Mouse (Mus musculus): Measurements from ENCODE around the gene Gm20696. TPM values are rescaled to one million over a fixed set of nuclear protein-coding genes. Genes with fewer than 3 reads are reported as not detected.
A peak's percentile ranks its signal among the peaks of the same experiment; 100 is the strongest.

Gene Gm20696
- total RNA-seq, 2 experiments from 2014 or later: 6.3 to 11.9 TPM

DNA sequence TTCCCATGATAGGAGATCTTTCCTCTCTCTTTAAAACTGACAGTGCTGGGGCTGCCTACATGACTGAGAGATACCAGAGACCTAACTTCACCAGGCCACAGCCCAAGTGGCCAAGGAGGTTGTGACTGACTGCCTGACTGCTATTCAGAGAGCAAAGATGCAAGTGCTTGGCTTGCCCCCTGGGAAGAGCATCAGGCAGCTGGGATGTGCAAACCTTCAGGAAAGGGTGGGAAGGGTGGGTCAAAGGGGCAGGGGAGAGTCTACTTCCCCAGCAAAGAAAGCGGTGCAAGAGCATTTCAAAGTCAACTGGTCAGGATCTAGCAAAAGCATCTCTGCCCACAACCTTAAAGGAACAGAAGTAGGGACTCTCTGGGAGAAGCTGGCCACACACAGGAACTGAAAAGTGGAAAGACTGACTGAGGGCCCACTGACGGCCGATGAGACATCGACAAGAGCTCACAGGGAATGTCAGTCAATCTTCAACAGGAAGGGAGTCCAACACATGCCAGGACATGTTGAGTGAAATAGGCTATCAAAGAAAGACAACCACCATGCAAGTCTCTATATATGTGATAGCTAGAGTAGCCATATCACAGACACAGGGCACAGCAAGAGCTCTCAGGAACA is 282.6 kb downstream of the Gm20696 start:
- DNase-seq (ENCODE audit: low spot score in 2 of 2): no peak
- intact Hi-C loops (cut with DNase I): no loop called here

DNA sequence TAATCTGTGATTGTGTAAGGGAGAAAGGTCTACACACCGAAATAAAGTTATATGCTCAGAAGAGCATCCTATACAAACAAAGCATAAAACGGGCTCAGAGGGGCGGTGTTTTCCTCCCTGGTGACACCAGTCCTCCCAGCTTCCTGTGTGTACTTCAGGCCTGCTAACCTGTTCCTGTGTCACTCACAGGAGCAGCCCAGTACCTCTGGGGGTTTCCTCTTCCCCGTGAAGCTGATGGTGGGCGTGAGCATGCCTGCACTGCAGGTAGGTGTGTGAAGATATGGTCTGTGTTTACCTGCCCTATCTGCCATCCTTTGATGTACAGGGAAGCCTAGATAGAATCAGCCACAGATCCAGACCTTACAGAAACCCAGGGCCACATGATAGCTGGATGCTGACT is 286.5 kb downstream of the Gm20696 start:
- no peak for DNase-seq (ENCODE audit: low spot score in 2 of 2)
- intact Hi-C loops (cut with DNase I): no loop called here

DNA sequence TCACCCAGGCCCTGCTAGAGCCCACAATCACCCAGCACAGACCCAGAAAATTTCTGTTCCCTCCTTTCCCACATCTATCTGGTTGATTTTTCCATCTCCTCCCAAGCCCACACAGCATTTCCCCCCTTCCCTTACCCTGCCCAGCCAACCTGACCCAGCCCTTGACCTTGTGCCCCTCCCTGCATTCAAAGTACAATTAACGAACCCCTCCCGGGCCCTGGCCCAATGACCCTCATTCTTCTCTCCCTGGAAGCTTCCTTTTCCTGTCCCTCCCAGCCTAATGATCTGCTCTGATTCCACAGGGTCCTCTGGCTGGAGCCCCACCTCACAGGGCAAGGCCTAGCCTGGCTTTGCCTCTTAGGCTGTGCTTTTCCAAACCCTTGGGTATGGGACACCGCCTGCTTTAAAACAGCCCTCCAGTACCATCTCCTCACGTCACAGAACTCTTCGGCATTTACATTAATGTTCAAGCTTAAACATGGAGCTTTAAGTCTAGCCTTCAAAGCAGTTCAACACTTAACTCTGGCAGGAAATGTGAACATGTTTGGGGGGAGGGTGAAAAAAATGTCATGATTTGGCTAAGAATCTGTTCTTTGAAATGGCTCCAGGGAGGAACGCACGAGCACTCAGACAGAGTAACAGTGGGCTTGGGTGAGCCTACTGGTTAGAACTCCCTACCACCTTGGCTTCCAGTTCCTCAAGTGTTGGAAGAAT is 287.4 kb downstream of the Gm20696 start:
- intact Hi-C loops (cut with DNase I): loop anchor here (5.0 kb wide), 1 partner anchor 42 kb away; no protein-coding TSS in a partner anchor
- no peak for DNase-seq (ENCODE audit: low spot score in 2 of 2)

DNA sequence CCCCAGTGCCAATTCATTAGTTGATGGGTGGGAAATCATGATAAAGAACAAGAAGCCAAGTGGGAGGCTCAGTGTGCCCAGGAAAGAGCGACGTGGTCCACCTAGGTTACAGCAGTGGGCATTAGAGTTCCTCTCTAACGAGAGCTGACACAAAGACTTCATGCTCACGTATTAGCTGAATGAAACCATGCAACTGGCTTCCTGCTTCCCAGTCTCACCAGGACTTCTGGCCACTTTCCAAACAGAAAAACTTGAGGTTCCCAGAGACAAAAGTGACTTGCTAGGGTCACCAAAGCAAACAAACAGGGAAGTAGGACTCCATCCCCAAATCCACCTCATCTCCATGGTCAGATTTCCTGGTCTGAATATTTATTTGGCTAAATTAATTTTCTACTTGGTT is 288.9 kb downstream of the Gm20696 start:
- intact Hi-C loops (cut with DNase I): loop anchor here (5.0 kb wide), 1 partner anchor 40 kb away; no protein-coding TSS in a partner anchor
- DNase-seq (ENCODE audit: low spot score in 2 of 2): no peak

DNA sequence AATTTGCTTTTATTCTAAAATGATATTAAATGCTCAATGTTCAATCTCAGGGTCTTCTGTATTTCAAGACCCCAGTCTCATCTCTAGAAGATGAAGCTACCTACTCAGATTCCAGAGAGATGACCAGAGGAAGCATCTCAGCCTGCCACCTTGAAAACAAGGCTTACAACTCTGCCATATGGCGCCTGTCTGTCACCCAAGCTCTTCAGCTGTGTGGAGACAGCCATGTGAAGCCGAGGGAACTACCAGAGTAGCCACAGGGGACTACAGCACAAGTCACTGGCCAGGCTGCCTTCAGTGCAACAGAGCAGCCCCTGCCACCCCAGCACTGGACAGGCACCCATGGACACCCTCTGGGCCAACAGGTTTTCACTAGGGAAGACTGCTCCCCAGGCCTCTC is 289.5 kb downstream of the Gm20696 start:
- intact Hi-C loops (cut with DNase I): loop anchor here (5.0 kb wide), 1 partner anchor 40 kb away; no protein-coding TSS in a partner anchor
- no peak for DNase-seq (ENCODE audit: low spot score in 2 of 2)

DNA sequence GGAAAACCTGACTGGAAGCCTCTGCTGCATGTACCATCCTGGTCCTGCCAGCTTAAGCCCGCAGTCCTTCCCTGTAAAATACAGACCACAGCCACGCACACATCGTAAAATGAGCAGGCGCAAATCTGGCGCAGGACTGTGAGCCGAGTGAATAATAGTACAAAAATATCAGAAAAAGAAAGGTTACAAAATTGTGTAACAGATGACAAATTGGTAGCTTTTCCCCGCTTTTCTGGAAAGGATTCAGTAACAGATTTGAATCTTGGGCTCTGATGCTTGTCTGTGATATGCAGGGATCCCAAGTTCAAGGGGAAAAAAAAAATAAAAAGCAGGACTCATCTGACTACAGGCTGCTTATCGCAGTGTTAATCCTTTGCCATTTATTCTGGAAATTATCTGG is 289.9 kb downstream of the Gm20696 start:
- intact Hi-C loops (cut with DNase I): loop anchor here (5.0 kb wide), 1 partner anchor 39 kb away; no protein-coding TSS in a partner anchor

DNA sequence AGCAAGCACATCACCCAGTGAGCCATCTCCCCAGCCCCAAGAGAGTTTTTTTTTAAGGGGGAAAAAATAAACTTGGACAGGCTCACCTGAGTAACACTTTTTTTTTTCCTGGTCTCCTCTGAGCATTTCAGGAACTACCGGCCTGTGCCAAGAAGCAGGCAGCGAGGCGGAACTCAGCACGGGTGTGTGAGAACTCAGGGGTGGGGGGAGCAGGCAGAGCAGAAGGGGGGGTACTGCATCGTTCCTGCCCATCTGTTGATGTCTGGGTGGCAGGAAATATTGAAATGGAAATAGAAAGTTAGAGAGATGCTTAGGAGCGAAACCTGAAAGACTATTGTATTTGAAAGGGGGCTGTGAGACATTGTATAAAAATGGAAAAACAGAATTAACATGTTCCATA is 290.7 kb downstream of the Gm20696 start:
- DNase-seq (ENCODE audit: low spot score in 2 of 2): peak; percentile 31 to 48
- intact Hi-C loops (cut with DNase I): loop anchor here (5.0 kb wide), 1 partner anchor 39 kb away; no protein-coding TSS in a partner anchor

More for the DNA sequence above, 289.9 kb downstream of the Gm20696 start:
- no peak for DNase-seq (ENCODE audit: low spot score in 2 of 2)

DNA sequence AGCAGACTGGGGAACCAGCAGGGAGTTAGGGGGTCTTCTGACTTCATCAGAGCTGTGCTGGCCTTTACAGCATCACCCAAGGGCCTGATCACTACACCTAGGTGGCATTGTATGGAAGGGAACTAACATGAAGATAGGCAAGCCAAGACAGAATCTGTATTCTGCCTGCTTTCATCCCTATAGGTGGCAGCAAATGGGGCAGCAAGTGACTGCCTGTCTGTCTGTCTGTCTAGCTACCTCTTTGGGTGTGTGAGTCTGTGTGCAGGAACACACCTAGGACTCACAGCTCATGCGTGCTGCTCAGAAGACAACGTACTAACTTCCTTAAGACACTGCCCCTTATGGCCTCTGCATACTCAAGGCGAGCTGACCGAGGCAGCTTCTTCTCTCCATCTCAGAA is 291.2 kb downstream of the Gm20696 start:
- no peak for DNase-seq (ENCODE audit: low spot score in 2 of 2)
- intact Hi-C loops (cut with DNase I): loop anchor here (5.0 kb wide), 1 partner anchor 38 kb away; no protein-coding TSS in a partner anchor

DNA sequence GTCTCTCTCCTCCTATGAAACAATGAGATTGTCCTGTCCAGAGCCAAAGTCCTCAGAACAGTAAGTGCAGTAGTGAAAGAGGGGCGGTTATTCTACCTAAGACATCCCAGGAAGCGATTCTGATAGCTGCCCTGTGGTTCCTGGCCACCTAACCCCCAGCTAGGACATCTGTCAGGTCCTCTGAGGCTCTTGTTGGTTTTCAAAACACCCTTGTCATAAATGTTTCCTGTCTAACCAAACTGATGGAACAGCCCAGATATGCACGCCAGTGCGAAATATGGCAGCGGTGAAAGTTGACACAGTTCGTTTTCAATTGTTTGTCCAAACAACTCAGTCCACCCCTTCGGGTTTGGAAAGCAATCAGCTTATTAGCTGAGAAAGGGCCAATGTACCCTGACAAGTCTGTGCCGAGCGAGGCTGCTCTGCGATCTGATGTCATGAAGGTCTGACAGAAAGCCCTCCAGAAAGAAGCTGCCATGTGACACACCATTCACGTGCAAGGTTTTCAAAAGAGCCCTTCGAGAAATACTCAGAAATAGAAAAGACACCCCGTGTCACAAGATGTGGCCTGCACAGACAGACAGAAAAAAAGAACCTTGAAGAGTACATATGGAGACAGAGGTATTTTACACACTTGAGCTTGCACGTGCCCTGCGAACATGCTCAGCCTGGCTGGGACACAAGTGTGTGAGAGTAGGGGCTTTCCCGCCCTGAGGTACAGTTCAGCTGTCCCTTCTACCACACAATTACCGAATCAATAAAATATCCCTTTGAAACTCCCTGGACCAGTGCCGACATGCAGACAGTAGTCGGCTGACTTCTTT is 291.9 kb downstream of the Gm20696 start:
- intact Hi-C loops (cut with DNase I): loop anchor here (5.0 kb wide), 1 partner anchor 37 kb away; no protein-coding TSS in a partner anchor
- DNase-seq (ENCODE audit: low spot score in 2 of 2): no peak

DNA sequence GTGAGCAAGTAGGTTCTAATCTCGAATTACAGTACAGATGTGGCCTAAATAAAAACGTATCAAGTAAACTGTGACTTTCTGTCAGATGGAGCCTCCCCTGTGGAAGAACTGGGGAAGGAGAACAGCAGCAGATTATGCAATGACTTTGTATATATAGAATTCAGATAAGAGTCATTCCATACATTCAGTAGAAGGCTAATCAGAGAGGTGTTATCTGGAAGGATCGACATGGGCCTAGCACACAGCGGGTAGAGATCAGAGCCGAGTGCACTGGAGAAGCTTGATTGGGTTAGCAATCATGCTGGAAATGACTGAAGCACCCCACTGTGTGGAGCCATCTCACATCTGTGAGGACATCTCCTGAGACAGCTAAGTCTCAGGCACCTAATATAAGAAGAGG is 294.2 kb downstream of the Gm20696 start:
- DNase-seq (ENCODE audit: low spot score in 2 of 2): no peak
- intact Hi-C loops (cut with DNase I): no loop called here

DNA sequence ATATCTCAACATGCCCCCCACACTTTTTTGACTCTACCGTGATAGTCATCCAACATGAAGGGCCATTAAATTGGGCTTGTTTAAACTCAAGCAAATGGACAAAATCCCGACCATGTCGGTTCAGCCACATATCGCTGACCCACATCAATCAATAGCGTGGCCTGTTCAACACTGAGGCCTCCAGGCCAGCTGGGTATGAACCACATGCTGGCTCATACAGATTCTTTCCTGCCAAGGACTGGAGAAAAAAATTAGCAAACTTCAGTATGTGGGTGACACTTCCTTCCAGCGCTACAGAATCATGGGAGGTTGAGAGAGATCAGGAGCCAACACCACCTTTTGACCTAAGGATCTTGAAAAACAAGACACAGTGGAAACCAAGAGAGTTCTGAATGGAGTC is 294.6 kb downstream of the Gm20696 start:
- intact Hi-C loops (cut with DNase I): no loop called here
- no peak for DNase-seq (ENCODE audit: low spot score in 2 of 2)

DNA sequence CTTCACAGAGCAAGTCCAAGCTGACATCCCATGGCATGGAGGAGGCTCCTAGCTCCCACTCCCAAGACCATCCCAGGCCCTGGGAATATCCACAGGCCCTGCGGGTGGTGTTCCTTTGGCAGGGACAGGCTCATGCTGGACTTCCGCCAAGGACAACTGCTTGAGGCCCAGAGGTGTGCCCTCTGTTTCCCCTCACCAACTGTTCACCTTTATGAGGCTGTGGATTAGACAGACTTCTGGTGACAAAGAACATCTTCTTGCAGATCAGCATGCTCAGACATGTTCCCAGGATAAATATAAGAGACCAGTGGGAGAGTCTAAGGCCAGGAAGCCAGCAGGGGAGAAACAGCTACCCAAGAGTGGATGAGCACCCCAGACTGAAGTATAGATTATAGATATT is 296.7 kb downstream of the Gm20696 start:
- intact Hi-C loops (cut with DNase I): no loop called here
- DNase-seq (ENCODE audit: low spot score in 2 of 2): no peak

DNA sequence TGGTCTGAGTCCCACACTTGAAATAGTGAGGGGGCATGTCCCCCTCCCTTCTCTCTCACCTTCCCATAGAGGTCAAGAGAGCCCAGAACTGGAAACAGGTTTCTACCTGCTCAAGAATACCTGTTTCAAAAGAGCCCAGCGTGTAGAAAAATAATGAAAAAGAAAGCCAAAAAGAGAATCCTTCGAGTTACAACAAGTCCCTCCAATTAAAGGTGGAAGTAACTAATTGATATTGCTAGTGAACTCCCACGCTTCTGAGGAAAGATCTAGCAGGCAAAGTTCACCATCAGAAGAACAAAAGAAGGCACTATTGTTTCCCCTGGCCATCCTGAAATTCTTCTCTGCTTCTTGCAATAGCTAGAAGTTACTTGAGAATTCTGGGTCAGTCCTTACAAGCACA is 297.4 kb downstream of the Gm20696 start:
- intact Hi-C loops (cut with DNase I): no loop called here
- no peak for DNase-seq (ENCODE audit: low spot score in 2 of 2)

DNA sequence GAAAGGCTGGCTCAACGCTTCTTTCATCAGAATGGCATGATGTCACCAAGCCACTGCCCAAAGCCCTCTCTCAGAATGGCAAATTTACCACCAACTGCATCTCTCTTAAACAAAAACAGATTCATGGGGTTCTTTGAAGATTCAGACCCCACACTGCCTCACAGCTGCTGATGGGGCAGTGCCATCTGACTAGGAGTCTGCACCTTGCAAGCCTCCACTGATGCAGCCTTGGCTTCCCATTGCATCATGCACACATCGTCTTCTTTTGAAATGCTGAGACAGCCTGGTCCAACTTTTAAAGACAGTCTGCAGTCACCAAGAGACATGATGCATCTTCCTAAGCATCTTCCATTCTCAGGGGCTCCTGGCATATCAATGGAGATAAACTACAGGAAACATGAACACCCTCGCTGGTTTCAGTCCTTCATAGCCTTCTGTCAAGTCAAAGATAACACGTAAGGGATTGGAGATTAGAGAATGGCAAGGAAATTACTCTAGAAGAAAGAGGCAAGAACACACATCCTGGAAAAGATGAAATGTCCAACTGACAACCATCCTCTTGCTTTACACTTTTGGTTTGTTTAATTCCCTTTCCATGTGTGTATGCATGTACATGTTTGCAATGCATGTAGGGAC is 298.4 kb downstream of the Gm20696 start:
- intact Hi-C loops (cut with DNase I): no loop called here

DNA sequence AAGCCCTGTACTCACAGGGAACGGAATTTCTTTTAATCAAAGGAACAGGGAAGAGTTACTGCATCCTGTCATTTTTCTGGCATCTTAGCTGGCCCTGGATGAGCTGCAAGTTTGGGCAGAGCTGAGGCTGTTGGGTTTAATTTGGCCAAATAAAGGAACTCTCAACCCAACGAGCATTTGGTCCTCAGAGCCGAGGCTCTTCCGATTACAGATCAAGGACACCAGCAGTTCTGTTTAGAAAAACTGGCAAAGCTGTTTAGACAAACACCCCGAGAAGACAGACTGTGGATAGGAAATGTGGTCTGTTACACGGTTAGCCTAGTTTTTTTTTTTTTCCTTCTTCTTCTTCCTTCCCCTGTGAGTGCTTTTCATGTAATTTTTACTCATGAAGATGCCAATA is 302.1 kb downstream of the Gm20696 start:
- no peak for DNase-seq (ENCODE audit: low spot score in 2 of 2)
- intact Hi-C loops (cut with DNase I): no loop called here

More for the DNA sequence above, 298.4 kb downstream of the Gm20696 start:
- DNase-seq (ENCODE audit: low spot score in 2 of 2): no peak

DNA sequence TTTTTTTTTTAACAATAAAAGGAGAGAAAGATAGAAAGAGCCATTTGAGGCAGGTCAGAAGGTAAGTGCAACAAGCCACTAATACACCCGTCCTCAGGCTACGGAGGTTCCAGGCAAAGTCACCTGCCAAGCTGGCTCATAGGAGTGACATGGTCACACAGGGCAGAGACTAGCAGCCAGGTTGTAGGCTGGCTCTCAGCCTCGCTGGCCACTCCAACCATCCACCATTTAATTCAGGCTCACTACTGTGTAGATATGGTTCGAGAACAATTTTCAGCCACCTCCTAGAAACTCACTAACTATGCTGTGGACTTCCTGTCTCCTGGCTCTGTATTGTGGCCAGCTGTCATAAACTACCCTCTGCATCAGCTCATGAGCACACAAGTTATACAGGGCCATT is 306.0 kb downstream of the Gm20696 start:
- intact Hi-C loops (cut with DNase I): no loop called here
- no peak for DNase-seq (ENCODE audit: low spot score in 2 of 2)

DNA sequence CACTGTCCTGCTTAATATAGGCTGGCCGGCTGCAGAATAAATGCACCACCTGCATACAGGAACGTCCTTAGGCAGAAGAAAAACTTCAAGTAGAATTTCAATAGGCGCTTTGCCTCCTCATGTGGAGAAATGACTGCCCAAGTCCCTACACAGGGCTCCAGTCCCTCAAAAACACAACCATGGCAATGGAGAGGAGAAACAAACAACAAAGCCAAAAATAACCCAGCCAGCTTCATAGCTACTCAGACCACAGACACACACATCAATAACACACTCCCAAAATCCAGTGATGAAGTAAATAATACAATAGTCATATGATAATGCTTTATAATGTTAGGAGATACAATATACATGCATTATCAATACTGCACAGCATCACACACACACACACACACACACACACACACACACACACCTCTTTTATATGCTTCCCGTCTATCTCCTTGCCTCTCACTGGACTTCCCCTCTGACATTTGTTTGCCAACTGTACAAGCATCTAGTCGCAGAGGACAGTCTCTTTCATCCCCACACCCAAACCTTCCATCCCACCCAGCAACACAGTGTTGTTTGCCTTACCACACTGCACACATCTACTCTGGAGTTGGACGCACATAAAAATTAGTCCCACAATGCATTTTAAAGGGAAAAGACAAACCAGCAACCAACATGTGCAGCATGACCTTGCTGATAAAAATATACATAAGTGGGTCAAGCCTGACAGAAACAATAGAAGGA is 306.7 kb downstream of the Gm20696 start:
- intact Hi-C loops (cut with DNase I): no loop called here
- DNase-seq (ENCODE audit: low spot score in 2 of 2): no peak

DNA sequence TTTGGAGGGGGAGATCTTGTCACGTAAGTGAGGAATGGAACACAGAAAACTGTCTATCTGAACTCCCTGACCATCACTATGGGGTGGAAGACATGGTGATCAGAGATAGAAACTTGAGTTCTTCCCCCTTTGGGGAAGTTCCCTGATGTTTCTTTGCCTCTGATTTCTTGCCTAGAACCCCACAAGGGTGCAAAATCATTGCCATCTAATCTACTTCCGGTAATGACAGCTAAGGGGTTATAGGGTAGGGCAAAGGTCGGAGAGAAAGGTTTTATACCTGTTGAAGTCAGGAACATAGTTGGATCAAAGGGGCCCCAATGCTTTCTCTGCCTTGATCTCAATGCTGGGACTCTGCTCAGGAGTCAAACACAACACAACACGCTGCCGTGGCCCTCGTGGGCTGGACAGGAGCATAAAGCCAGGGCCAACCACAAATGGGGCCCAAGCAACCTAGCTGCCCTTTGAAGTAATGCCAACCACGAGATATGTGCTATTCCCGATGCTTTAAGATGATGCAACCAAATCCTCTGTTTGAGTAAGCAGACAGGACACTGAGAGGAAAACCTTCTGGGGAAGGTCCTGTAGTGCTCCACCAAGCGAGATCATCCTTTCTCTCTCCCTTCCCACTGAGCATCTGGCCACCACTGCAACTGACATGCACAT is 307.4 kb downstream of the Gm20696 start:
- intact Hi-C loops (cut with DNase I): no loop called here
- no peak for DNase-seq (ENCODE audit: low spot score in 2 of 2)

DNA sequence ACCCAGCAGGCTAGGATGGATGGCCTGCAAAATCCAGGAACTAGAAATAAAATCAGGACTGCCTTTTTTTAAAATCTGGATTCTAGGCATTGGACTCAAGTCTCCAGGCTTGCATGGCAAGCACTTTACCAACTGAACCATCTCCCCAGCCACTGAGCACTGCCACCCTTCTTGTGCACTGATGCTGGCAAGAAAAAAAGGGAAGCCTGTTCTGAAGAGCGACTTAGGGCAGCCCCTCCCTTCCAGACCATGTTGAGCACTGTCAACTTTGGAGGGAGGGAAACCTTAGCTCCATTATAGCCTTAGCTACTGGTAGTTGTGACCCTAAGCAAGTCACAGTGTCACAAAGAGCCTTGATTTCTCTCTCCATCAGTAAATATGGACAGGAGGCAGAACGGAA is 308.7 kb downstream of the Gm20696 start:
- intact Hi-C loops (cut with DNase I): no loop called here
- DNase-seq (ENCODE audit: low spot score in 2 of 2): no peak

Data from left cerebral cortex, postnatal 36 days (tissue).